Mouse (Mus musculus): ENCODE results near the gene Prepl.

The Prepl gene

DNA sequence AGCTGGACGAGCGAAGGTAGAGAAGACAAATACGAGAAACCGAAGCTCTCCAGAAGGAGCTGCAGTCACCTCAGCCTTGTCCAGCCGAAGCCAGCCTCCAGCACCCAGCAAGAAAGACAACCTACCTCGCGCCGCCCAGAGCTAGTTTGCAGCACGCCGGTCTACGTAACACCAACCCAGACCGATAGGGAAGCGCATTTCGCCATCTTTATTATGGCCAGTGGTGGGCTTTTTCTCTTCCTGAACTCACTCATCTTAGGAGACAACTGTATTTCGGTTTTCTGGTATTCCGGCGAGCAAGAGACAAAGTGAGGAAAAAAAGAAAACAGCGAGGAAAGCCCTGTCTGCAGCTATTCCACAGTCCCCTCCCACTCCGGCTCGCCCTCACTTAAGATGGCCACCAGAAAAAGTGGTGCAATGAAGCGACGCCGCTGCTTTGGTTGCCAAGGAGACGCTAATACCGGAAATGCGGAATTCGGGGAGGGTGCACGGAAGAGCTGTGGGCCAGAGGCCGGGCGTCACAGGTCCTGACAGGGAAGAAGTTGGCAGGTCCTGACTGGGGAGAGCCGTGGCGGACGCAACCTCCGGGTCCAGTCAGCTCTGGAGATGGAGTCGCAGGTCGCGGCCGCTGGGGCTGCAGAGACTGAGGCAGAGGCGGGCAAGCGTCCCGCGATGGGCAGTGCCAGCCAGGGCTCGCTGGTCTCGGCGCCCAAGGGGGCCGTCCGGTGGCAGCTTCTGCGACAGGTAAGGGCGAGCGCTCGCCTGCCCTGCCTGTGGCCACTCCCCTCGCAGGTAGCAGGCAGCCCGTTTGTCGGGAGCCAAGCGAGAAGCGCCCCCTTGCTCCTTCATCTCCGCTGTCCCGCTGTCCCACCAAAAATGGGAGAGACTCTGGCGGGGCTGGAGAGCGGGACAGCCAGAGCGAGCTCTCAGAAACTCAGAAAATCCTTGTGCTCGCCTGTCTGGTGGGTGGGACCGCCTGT, at the start of gene Prepl, which contains the start of gene Camkmt:
Gene Prepl, minus strand, starts transcription at position 122 of the 980 bp plus-strand sequence.
Gene Camkmt, plus strand, starts transcription at position 433 of the 980 bp plus-strand sequence.
- peak; percentile 92 for DNase-seq

DNA sequence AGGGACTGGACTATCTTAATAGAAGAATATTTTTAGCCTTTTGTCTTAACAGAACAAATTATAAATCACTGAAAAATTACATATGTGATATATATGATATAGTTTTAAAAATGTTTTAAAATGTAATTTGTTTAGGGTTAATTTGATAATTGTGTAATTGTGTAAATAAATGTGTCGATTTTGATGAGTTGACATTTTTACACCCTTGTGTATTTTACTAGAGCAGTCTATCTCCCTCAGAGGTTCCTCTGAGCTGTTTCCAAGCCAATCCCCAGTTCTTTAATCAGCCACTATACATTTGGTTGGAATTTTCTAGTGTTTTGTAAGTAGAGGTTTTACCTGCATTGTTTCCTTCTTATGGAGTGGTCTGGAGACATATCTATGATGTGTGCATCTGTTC, 48.4 kb upstream of the Prepl start:
- DNase-seq, result no peak

DNA sequence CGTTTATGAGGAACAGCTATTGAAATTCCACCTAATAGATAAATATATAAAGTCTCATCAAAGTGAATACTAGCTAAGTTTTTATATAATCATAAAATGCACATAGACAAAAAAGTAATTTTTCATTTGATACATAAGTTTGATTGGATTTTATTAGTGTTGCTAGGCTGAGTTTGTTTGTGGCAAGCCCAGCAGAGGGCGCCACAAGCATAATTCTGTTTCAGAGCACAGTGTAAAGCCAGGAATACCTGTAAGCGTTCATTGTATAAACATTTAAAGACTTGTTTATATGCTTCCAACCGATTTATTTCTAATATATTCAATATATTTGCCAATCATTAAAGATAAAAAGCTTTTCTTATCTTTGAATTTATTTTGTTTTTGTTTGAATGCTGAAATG, 26.6 kb upstream of the Prepl start:
- peak; percentile 82 for DNase-seq

DNA sequence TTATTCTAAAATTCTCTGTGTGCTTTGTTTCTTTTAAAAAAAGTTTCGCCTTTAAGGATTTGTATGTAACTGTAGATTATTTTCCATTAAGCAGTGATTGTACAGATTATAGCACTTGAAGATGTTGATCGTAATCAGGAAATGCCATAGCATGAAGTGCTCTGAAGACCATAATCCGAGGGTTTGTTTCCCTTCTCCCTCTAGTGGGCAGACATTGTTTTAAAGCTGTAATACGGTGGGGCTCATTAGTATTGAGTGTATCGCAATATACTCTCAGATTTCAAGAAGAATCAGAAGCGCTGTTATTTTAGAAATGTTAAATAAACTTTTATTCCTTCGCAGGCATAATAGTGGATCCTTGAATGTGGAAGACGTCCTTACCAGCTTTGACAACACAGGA, 23.4 kb upstream of the Prepl start:
- DNase-seq, result no peak

DNA sequence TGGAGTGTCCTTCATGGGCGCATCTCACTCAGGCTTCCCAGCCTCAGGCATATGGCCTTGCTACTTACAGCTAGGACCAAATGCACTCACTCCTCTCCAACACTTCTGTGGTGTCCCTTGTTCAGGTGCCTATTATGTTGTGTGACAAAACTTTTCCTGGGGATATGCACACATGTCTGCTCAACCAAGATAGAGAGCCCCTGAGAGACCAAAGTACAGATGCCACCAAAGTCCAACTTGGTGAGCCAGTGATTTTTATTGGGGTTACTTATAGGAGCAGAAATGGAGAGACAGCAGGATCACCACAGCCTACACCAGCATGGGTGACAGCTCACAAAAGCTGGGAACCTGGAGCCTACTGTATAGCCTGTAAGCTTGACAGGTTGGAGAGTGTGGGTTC, 20.6 kb upstream of the Prepl start:
- no peak for DNase-seq

DNA sequence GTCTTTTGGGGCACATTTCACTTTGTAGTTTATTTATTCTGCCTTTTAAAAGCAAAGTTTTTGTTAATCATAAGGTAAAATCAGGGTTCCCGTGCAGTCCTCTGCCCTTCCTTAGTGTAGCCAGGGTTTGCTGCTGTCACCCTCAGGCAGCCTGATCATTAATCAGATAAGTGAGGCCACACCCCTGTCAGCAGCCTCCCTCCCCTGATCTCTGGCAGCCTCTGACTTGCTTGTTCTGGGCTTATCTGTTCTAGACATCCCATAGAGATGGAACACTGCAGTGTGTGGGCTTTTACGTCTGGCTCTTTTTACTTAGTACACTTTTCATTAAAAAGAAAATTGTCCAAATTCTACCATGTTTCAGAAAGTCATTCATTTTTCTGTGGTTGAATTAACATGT, 13.3 kb upstream of the Prepl start:
- DNase-seq, result no peak

DNA sequence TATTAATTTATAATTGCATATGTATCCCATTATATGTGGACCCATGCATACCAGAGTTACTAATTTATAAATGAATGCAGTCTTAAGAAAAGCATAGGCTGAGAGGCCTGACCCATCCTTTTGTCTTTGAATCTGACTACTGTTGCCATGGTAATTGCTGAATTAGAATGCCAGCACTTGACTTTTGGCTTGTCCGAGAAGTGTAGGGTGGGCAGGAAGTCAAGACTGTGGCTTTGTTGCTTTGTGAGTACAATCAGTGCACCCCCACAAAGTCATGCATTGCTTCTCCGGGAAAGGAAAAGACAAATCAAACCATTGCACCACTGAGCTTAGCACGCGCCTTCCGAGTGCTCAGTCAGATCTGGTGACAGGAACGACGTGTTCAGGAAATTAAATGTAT, 11.7 kb upstream of the Prepl start:
- DNase-seq, result no peak

DNA sequence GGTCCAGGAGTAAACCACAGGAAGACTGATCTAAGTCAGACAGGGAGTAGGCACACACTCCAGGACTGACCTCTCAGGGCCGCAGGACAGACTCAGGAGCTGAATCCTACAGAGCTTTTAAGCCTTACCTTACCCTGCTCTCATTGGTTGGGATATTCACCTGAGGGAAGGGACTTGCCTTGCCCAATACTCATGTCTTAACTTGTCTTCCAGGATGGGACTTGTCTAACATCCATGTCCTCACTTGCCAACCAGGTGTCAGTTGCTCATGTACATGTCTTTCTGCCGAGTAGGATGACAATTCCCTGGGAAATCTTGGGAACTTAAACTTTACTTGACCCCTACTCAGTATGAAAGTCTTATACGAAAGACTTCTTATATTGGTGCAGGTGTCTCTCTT, 10.2 kb upstream of the Prepl start:
- no peak for DNase-seq

DNA sequence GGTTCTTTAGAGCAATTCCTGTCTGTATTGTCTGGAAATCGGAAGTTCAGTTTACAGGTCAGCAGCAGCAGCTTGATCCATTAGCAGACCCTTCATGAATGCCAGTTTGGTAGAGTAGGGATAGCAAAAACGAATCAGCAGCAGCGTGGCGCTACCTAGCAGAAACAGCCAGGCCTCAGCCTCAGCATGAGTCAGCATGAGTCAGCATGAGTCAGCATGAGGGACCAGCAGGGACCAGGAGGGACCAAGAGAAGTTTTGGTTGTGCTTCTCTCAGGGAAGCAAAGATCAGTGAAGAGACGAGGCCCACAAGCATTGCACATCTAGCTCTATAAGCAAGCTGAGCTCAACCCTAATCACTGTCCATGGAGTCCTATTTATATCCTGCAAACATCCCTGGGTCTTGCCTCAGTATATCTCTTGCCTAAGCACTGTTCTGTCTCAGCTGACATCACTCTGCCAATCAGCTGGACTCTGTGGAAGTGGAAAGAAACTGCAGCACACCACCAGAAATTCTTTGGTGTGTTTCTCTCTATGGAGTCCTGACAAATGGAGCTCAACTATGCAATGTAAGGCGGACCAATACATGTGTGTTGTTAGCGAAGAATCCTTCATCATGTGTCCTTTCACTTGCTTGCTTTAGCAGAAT, 8.8 kb upstream of the Prepl start:
- no peak for DNase-seq

DNA sequence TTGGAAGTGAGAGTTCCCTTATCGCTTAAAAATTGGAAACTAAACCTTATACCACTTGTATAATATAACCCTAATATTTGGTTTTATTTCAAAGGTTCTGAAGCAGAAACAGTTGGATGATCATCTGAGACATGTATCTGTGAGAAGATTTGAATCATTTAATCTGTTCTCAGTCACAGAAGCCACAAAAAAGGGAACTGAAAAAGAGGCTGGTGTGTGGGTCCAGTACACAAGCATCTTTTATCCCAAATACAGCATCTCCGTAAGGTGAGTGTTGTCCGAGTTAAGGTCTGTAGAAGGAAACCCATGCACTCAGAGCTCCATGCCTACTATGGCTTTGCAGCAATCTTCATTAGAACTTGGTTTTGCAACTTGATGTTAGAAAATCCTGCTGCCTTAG, 6.4 kb upstream of the Prepl start:
- no peak for DNase-seq

DNA sequence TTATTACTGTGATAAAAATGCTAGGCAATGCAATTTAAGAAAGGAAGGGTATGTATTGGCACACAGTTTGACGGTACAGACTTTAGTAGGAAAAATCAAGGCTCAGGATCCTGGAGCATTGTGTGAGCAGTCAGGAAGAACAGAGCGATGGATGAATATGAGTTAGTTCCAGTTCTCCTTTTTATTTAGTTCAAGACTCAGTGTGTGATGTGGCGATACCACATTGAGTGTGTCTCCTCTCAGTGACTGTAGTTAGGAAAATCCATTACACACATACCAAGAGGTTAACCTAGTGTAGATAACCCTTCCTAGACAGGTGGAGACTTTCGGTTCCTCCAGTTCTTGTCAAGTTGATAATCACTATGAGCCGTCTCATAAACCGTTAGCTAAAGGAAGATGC, 1.7 kb upstream of the Prepl start:
- no peak for DNase-seq

DNA sequence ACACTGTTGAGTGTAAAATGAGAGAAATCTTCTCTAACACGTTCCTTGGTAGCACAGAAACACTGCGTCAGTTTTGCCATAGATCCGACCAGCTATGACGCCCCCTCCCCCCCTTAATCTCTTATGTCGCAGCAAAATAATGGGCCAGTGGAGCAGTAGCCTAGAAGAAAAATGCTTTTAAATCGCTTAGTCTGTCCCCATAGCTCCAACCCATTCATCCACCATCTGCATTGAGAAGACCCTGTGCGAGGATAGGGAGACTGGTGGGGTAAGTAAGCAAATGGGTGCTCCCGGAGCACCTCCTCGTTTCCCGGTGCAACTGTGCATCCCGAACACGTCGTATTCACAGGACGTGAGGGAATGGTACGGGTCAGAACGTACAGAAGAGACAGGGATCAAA, 420 bp downstream of the Prepl start:
- DNase-seq, result no peak

DNA sequence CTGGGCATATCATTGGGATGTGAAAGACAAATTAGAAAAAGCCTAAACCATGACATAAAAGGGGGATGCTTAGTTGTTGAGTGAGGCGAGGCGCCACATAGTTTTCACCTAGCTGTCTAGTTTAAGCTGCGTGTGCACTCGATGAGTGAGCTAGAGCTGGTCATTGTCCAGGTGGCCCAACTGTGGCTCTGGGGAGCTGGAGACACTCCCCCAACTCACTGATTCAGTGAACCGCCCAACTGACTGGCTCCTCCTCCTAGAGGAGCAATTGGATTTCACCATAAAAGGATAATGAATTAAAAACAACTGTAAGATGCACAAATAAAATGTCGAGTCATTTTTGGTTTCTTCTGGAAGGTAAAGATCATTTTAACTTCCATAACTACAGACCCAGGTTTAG, 1.0 kb downstream of the Prepl start:
- no peak for DNase-seq

DNA sequence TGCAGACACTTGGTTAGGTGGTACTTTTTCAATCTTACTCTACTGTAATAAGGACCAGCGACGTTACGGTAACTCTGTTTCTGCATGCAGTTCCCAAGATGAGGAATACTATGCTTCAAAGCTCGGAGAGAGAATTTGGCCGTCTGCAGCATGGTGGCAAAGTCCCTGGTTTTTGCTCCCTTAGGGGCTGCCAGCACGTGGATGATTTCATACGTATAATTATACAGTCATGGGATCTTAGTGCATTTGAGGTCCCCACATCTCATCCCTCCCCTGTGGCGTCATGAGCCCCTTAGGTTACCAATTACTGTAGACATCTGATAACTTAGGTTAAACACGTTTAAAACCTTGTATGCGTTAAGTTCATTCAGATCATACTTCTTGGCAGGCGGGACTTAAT, 1.6 kb downstream of the Prepl start:
- no peak for DNase-seq

DNA sequence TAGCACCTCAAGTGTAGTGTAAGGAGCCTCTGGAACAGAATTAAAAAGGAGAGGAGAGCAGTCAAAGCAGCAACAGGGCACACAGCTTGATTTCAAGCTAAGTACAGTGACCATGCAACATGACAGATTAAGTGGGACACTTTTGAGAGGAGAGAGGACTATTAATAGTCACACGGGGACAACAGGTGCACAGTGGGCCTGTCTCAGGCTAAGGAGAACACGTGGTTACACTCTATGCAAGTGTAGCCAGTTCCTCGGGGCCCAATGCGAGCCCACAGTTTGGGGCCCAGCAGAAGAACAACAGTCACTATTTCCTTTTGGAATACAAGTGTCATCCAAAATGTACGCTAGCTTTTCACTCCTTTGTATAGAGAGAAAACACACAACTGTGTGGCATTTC, 2.5 kb downstream of the Prepl start:
- DNase-seq, result no peak

DNA sequence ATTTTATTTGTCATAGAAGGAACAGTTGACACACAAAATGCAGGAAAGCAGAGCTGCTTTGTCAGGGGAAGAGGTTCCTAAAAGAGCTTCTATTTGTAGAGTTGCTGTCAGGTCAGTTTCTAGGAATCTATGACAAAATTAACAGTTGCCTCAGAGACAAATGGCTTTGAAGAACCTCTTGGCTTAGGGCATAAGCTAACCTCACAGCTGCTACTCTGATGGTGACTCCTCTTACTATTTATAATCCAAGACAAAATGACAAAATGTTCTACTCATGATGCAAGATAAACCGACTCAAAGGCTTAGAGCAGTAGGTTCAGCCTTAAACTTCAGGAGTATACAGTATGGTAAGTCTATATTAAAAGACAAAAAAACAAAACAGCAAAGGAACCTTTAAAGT, 3.5 kb downstream of the Prepl start:
- DNase-seq, result no peak

DNA sequence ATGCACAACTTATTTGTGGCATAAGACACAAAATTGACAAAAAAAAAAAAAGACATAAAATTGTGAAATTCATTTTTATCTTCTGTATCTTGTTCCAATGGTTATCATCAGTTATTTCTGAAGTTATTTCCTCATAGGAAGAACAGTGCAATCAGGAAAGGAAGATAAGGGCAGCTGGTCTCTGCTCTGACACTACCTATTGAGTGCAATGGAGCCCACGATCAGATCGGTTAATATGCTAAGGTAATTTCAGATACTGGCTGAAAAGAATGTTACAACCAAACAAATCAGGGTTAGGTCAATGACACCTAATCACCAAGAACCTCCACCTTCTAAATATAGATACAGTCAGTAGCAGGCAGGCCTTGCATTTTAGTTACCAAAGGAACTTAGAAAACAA, 4.7 kb downstream of the Prepl start:
- no peak for DNase-seq

DNA sequence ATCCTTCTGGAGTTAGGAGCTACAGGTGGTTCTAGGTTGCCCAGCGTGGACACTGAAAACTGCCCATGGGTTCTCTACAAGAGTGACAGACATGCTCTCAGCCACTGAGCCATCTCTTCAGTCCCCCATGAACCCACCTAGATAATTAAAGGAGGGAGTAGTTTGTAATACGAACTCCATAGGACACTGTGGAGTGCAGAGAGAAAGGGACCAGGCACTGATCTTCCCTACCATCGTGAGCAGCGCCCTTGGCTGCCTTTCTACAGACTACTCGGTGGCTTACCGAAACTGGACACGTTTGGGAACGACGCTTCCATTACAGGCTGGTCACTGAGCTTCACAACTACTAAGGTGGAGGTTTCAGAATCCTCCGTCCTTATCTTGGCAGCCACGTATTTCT, 9.3 kb downstream of the Prepl start:
- DNase-seq, result no peak

DNA sequence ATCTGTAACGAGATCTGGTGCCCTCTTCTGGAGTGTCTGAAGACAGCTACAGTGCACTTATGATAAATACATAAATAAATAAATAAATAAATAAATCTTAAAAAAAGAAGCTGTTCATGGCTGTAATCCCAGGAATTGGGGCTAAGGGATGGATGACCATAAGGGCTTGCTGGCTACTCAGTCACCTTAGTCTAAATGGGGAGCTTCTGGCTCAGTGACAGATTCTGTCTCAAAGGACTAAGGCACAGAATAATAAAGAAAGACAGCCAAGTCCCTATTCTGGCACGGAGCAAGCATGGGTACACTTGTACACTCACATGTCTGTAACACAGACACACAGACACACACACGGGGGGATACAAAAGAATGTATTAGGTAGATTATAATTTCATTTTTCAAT, 10.8 kb downstream of the Prepl start:
- DNase-seq, result no peak

DNA sequence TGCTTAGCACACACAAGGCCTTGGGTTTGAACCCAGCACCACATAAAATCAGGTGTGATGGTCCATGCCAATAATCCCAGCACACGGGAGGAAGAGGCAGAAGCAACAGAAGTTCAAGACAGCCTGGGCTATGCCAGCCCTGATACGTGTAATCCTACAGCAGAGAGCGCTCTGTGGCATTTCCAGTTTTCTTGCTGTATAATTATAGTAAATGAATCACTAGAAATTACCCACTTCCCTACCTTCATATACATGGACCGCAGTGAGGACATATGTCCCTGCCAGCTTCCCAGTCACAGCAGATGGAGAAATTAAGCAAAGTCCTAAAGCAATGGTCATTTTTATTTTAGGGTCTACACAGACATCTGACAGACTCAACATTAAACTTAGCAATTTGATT, 16.0 kb downstream of the Prepl start:
- DNase-seq, result no peak

DNA sequence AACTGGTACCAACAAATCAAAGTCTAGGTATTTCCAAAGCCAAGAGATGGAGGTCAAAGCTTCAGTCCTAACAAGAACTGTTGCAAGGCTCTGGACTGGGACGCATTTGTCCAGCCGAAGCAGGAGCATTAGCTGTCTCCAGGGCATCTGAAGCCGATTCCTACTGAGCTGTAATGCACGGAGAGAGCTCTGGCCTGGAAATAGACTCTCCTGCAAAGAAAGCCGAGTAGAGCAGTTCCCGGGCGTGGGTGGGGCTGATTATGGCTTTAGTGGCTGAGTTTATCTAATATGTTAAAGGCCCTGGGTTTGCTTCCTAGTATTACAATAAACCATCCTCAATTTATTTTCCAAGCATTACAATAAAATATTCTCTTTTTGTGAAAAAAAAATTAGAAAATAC, 16.8 kb downstream of the Prepl start:
- DNase-seq, result no peak

DNA sequence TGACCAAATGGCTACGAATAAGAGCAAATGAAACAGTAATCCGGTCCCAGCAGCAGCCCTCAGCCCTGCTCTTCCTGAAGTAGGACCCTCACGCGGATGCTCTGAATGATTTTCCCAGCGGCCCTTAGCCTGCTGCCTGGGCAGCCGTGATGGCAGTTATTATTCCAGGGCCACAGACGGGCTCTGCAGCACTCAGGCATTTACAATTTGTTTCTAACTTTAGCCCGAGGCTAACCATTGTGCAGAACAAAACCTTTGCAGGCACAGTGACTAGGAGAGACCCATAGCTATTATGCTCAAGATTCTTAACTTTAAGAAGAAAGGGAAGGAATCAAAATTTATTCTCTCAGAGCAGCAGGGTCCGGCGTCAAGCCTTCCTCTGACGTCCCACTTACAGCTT, 17.7 kb downstream of the Prepl start:
- DNase-seq, result no peak

DNA sequence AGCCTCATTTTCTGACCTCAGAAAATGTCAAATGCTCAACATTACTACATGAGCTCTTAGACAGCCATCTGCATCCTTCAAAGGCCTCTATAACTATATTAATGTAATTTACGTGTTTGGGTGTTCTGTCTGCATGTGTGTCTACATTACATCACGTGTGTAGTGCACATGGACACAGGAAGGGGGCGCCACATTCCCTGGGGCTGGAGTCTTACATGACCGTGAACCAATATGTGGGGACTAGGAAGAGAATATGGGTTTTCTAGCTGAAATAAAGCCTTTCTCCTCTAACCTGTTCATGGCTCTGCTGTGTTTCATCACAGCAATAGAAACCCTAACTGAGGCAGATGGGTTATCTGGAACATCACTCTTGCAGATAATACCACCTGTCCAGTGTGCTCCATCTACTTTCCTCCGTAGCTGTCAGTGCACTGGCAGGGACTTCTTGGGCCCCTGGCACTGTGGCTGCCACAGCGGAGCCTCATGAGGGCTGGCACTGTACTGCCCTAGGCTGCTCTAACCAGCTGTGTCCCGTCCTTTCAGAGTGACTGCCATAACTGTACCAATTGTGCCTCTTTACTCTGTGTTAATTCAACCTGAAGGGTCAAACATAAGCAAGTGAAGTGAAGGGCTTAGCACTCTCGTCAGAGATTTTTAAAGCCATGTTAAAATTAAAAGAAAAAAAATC, 18.8 kb downstream of the Prepl start:
- peak; percentile 30 for DNase-seq

DNA sequence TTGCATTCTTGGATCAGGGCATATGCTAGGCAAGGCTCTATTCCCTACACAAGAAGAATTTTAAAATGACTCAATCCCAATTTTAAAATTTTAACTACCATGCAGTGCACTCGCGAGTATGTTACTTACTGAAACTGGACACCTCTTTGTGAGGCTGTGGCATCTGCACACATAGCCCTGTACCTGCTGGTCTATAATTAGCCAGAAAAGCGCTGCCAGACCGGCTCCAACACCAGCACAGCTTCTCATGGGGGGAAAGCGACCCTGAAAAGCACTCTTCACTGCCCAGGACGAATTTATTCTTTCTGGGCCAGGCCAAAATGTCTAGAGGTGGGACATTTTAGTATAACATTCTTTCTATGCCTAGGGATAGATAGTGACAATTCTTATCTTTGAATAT, 19.4 kb downstream of the Prepl start:
- DNase-seq, result no peak

All from thymus, postnatal 4 days (tissue).